In genomic region chr4:44612392-44612791, GRCm38 (mm10) we compare ENCODE assay signal across 33 mouse cellular contexts.
"Had no signal": no experiment of that assay in that cellular context is flagged by ENCODE, and none has a peak within 500 bp of the region (broad histone marks: within the 10 kb centered on the region; RNA-seq: fewer than 3 reads in every experiment).

No protein-coding gene starts in this region.

- ATAC-seq: hindbrain, embryonic 16.5 days; hindbrain, postnatal 0 days; inflammation-experienced regulatory T-cells, adult 6 months; intestine, embryonic 15.5 days; intestine, embryonic 16.5 days; intestine, postnatal 0 days had no signal

- DNase-seq: heart, postnatal 10 days; heart, postnatal 14 days; heart, postnatal 36 days; heart, postnatal 4 days; kidney, adult 11 months; kidney, adult 18-20 months; kidney, adult 2 months; kidney, adult 8-10 months; kidney, postnatal 10 days; kidney, postnatal 14 days; kidney, postnatal 36 days; kidney, postnatal 4 days; layer of hippocampus, adult 9-11 months; layer of hippocampus, postnatal 36 days had no signal

- H3K27ac ChIP-seq: heart, embryonic 10.5 days; heart, embryonic 13.5 days; heart, embryonic 15.5 days; hindbrain, embryonic 10.5 days; hindbrain, embryonic 12.5 days; hindbrain, embryonic 13.5 days; hindbrain, embryonic 14.5 days; hindbrain, embryonic 15.5 days; hindbrain, postnatal 0 days; intestine, embryonic 15.5 days; kidney, embryonic 15.5 days; kidney, postnatal 0 days; layer of hippocampus, adult 2 months had no signal

- H3K4me1 ChIP-seq: heart, embryonic 10.5 days; heart, embryonic 12.5 days; heart, embryonic 13.5 days; heart, embryonic 15.5 days; hindbrain, embryonic 12.5 days; hindbrain, embryonic 13.5 days; hindbrain, embryonic 15.5 days; intestine, embryonic 15.5 days had no signal

- H3K36me3 ChIP-seq: heart, embryonic 10.5 days; heart, embryonic 12.5 days; heart, embryonic 13.5 days; heart, embryonic 15.5 days; hindbrain, embryonic 12.5 days; hindbrain, embryonic 13.5 days; hindbrain, embryonic 15.5 days; intestine, embryonic 15.5 days; kidney, embryonic 15.5 days had no signal

- H3K9ac ChIP-seq: heart, embryonic 12.5 days; heart, embryonic 13.5 days; heart, embryonic 15.5 days; hindbrain, embryonic 12.5 days; hindbrain, embryonic 13.5 days; hindbrain, embryonic 14.5 days; hindbrain, embryonic 15.5 days; intestine, embryonic 15.5 days; kidney, embryonic 15.5 days had no signal

- H3K27me3 ChIP-seq: heart, embryonic 12.5 days; heart, embryonic 15.5 days; hindbrain, embryonic 12.5 days; hindbrain, embryonic 13.5 days; hindbrain, embryonic 15.5 days; intestine, embryonic 15.5 days had no signal

- H3K9me3 ChIP-seq: heart, embryonic 10.5 days; heart, embryonic 12.5 days; heart, embryonic 13.5 days; heart, embryonic 15.5 days; hindbrain, embryonic 10.5 days; hindbrain, embryonic 12.5 days; hindbrain, embryonic 13.5 days; hindbrain, embryonic 15.5 days; intestine, embryonic 15.5 days; kidney, embryonic 15.5 days had no signal

- H3K4me3 ChIP-seq: heart, embryonic 10.5 days; heart, embryonic 12.5 days; heart, embryonic 13.5 days; heart, embryonic 15.5 days; hindbrain, embryonic 10.5 days; hindbrain, embryonic 12.5 days; hindbrain, embryonic 13.5 days; hindbrain, embryonic 15.5 days; intestine, embryonic 15.5 days; kidney, embryonic 15.5 days; layer of hippocampus, adult 2 months had no signal

- H3K4me2 ChIP-seq: heart, embryonic 11.5 days; heart, embryonic 12.5 days; heart, embryonic 13.5 days; heart, embryonic 15.5 days; hindbrain, embryonic 12.5 days; hindbrain, embryonic 13.5 days; hindbrain, embryonic 14.5 days; hindbrain, embryonic 15.5 days; intestine, embryonic 15.5 days; kidney, embryonic 15.5 days had no signal
